Mouse (Mus musculus) kidney, adult 2 months (tissue): ENCODE measurements around the gene Dbn1.

Experiments
- CTCF ChIP-seq: fragments of 200-500 bp; conservative IDR thresholded peaks from 2 replicates; pipeline ENCODE4 v1.5.1; 2011; ENCODE audit warnings: low read depth, mild to moderate bottlenecking, control low read depth, low read length, moderate library complexity, mixed read lengths; ENCODE audit not compliant: insufficient read depth, insufficient read length
- POLR2A ChIP-seq: fragments of 200-500 bp; IDR thresholded peaks from one replicate; pipeline ENCODE4 v1.6.1; 2011; ENCODE audit warnings: low read depth, low read length, control low read depth

- TF ChIP-seq POLR2A (no peak), CTCF (no peak)
Measured at GRCm38 (mm10) chr13:55494883-55495621, 7.1 kb upstream of the Dbn1 start.
